Mouse (Mus musculus) lung, adult 2 months (tissue): ENCODE results near the gene Slc35f4.

Experiments
- CTCF ChIP-seq: fragments of 200-500 bp; IDR thresholded peaks from 2 replicates; pipeline ENCODE4 v1.5.1; 2011; ENCODE audit warnings: mild to moderate bottlenecking, low read length, control low read depth; ENCODE audit not compliant: insufficient read depth
- POLR2A ChIP-seq: fragments of 200-500 bp; IDR thresholded peaks from 2 replicates; pipeline ENCODE4 v1.6.1; 2011; ENCODE audit warnings: low read depth, mild to moderate bottlenecking, control low read depth, low read length, borderline replicate concordance; ENCODE audit errors: extremely low read depth

DNA sequence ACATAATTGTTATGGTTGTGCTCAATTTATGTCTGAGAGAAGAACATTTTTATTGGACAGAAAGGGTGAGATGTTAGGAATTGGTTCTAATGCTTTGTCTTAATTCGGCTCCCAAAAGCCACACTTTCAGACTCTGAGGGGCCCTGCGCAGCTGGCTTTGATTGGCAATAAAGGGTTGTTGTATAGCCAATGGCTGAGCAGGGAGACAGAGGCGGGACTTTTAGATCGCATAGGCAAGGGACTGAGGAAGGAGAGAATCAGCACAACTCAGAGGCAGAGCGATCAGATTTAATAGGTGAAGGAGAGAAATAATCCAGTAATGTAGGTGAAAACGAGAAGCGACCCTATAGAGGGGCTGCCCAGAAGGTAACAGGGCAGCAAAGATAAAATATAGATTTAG is 79.4 kb downstream of the Slc35f4 start:
- TF ChIP-seq CTCF (no peak), POLR2A (no peak)
